Mouse (Mus musculus) kidney, postnatal 0 days (tissue): ENCODE results near the gene Plekhm2. TPM values are rescaled to one million over a fixed set of nuclear protein-coding genes. Genes with fewer than 3 reads are reported as not detected.

Experiments used
- ATAC-seq: fragments of 200-750 bp; cut with Nextera tagmentation; replicated peaks from 2 replicates; pipeline ENCODE4 v1.8.0; 2017; ENCODE audit warnings: low read depth, moderate number of reproducible peaks, moderate TSS enrichment, moderate library complexity; ENCODE audit not compliant: low FRiP score
- DNase-seq: peaks from one replicate; pipeline ENCODE4 v3.0.0-alpha.2; 2016; ENCODE audit warnings: low spot score
- H3K27ac ChIP-seq: fragments of 300-500 bp; sonication (generic); 2 replicates; pipeline ENCODE4 v1.5.1; 2014; ENCODE audit warnings: mild to moderate bottlenecking
- H3K27me3 ChIP-seq: fragments of 300-500 bp; sonication (generic); 2 replicates; pipeline ENCODE4 v1.6.1; 2014; ENCODE audit warnings: low read length, mixed read lengths; ENCODE audit not compliant: insufficient read depth
- H3K36me3 ChIP-seq: fragments of 300-500 bp; sonication (generic); 2 replicates; pipeline ENCODE4 v1.6.1; 2014; ENCODE audit warnings: low read length, mixed read lengths; ENCODE audit not compliant: insufficient read depth
- H3K4me1 ChIP-seq: fragments of 300-500 bp; sonication (generic); replicated peaks from 2 replicates; pipeline ENCODE4 v1.6.1; 2014; ENCODE audit warnings: antibody characterized with exemption, low read length, mixed read lengths; ENCODE audit not compliant: insufficient read depth
- H3K4me2 ChIP-seq: fragments of 300-500 bp; sonication (generic); 2 replicates; pipeline ENCODE4 v1.6.1; 2014; ENCODE audit warnings: mild to moderate bottlenecking, low read length, moderate library complexity, mixed read lengths
- H3K4me3 ChIP-seq: fragments of 300-500 bp; sonication (generic); replicated peaks from 2 replicates; pipeline ENCODE4 v1.5.1; 2014; ENCODE audit warnings: low read depth, low read length
- H3K9ac ChIP-seq: fragments of 300-500 bp; sonication (generic); 2 replicates; pipeline ENCODE4 v1.6.1; 2014; ENCODE audit warnings: low read depth, low read length
- H3K9me3 ChIP-seq: fragments of 300-500 bp; sonication (generic); replicated peaks from 2 replicates; pipeline ENCODE4 v1.6.1; 2016; ENCODE audit warnings: low read length, inconsistent platforms, mixed read lengths
- CTCF ChIP-seq: IDR thresholded peaks from 2 replicates; pipeline ENCODE4 v1.5.1; 2016; ENCODE audit warnings: antibody characterized with exemption, low read depth, mild to moderate bottlenecking, moderate library complexity
- WGBS: fragments of 180-500 bp; shearing (Covaris S2); extraction: QIAGEN DNeasy Blood & Tissue Kit; methylation state at CpG from one replicate; pipeline ENCODE4 v1.1.7; 2014; 5-methylcytosine and 5-hydroxymethylcytosine counted together
- polyA plus RNA-seq: library from polyadenylated mRNA; unstranded; fragments of >200 nt; fragmentation: Nextera tagmentation; extraction: Ambion mirVana; gene quantifications from 2 replicates; pipeline ENCODE4 v1.2.1, GENCODE M21; 2015

The Plekhm2 gene
- polyA plus RNA-seq, 1 experiment from 2014 or later: 6.2 TPM

DNA sequence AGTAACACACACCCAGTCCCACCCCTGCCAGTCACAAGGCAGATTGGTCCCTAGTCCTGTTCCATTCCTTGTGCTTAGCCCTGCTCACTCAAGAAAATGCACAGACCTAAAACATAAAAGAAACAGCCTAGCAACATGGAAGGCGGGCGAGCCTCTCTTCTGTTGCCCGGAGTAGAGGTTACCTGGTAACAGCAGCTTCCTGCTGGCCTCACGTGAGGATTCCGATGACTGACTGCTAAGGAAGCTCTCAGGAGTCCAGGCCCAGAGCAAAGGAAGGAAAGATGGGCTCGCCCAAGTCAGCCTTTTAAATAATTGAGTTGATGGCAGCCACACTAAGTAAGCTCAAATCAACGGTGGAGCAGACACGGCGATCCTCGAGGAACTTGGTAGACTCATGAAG, 12.8 kb downstream of the Plekhm2 start:
- no peaks in the 10 kb centered on the region for H3K4me1 ChIP-seq
- no peak overlapping the region for H3K27ac ChIP-seq
- H3K4me2 ChIP-seq: no peak overlapping the region
- WGBS: 83% methylated on average over 10 of the region's 10 CpGs
- TF ChIP-seq CTCF: no peak
- no peaks in the 10 kb centered on the region for H3K27me3 ChIP-seq
- no peak for DNase-seq
- no peak overlapping the region for H3K4me3 ChIP-seq
- peaks cover 8% of the 10 kb centered on the region; the same call in 1 of the 2 replicates for H3K36me3 ChIP-seq
- no peak overlapping the region for H3K9ac ChIP-seq
- H3K9me3 ChIP-seq: no peaks in the 10 kb centered on the region
- no peak for ATAC-seq

DNA sequence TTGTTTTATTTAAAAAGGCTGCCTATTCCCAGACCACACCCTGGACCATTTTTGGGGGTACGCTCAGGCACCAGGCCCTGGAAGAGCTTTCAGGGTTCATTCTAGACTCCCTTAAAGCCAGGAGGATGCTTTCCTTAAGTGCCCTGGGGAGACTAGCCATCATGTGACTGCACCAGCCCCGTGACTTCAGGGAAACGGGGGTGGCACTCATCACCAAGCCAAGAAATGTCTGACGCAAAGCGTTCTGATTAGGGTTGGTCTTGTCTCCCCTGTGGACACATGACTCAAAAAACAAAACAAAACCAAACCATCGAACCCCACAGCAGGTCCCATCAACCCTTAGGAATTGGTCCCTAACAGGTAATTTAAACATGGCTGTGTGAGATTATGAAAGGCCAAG, 13.4 kb downstream of the Plekhm2 start:
- no peak overlapping the region for H3K4me2 ChIP-seq
- no peak overlapping the region for H3K9ac ChIP-seq
- H3K27ac ChIP-seq: no peak overlapping the region
- H3K36me3 ChIP-seq: peaks cover 8% of the 10 kb centered on the region; the same call in 1 of the 2 replicates
- no peak for TF ChIP-seq CTCF
- H3K27me3 ChIP-seq: no peaks in the 10 kb centered on the region
- H3K9me3 ChIP-seq: no peaks in the 10 kb centered on the region
- WGBS: 91% methylated on average over 6 of the region's 6 CpGs
- no peak overlapping the region for H3K4me3 ChIP-seq
- DNase-seq (no peak), ATAC-seq (no peak)
- no peaks in the 10 kb centered on the region for H3K4me1 ChIP-seq

DNA sequence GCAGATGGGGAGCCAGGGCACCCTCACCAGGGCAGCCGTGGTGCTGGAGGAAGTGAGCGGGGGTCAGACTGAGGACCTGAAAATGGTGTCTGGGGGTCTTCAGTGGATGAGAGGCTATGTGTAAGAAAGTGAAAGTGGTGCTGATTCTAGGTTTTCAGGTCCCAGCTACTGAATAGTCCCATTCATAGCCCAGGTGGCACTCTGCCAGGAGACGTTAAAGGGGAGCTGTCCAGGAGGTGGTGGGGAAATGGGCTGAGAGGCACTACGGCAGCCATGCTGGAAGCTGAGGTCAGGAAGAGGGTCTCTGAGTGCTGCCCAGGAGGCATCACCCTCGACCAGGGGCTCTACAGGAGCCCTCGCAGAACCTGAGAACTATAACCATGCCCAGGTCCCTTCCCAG, 15.5 kb downstream of the Plekhm2 start:
- 72% methylated on average over 6 of the region's 6 CpGs for WGBS
- H3K36me3 ChIP-seq: peaks cover 8% of the 10 kb centered on the region; the same call in 1 of the 2 replicates
- DNase-seq: no peak
- H3K9me3 ChIP-seq: no peaks in the 10 kb centered on the region
- ATAC-seq: no peak
- no peak overlapping the region for H3K4me2 ChIP-seq
- no peaks in the 10 kb centered on the region for H3K27me3 ChIP-seq
- no peak for TF ChIP-seq CTCF
- H3K27ac ChIP-seq: no peak overlapping the region
- H3K4me1 ChIP-seq: no peaks in the 10 kb centered on the region
- no peak overlapping the region for H3K4me3 ChIP-seq
- no peak overlapping the region for H3K9ac ChIP-seq

DNA sequence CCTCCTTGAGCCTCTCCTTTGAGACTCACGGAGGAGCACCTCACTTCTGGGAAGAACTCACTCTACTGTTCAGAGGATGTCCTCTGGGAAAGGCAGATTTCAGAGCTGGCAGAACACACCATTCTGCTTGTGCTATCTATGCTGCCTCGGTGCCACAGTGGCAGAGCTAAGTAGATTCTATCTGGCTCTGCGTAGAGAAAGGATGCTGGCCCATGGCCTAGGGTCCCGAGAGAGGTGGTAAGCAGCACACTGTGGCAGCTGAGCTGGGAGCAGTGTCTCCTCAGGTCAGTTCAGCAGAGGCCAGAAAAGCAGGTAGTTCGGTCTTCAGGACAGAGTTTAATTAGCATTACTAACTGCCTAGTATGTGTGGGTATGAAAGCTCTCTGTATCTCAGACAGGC, 16.4 kb downstream of the Plekhm2 start:
- Histone ChIP-seq H3K27ac (no peak overlapping the region), H3K4me3 (no peak overlapping the region), H3K4me1 (peaks cover 8% of the 10 kb centered on the region), H3K9me3 (no peaks in the 10 kb centered on the region), H3K27me3 (no peaks in the 10 kb centered on the region), H3K36me3 (0 out of 2 replicates have a peak, but pooled peaks cover 4% of the 10 kb centered on the region), H3K4me2 (no peak overlapping the region), H3K9ac (no peak overlapping the region)
- 96% methylated on average over 5 of the region's 5 CpGs for WGBS
- ATAC-seq (no peak), DNase-seq (no peak)
- no peak for TF ChIP-seq CTCF

DNA sequence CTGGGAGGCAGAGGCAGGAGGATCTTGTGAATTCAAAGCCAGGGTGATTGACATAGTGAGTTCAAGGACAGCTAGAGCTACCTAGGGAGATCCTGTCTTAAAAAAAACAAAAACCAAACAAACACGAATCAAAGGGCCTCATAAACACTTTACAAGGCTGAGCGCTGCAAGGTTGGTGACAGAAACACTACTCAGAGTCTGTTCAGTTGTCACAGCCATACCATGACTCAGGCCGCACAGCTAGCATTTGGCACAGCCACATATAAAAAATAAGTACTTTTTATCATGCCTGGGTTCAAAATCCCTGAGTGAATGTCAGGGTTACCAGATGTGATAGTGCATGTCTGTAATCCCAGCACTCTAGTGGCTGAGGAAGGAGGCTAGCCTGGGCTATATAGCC, 17.5 kb downstream of the Plekhm2 start:
- H3K27ac ChIP-seq: no peak overlapping the region
- no peak for ATAC-seq
- DNase-seq: no peak
- H3K36me3 ChIP-seq: 0 out of 2 replicates have a peak, but pooled peaks cover 4% of the 10 kb centered on the region
- no peaks in the 10 kb centered on the region for H3K9me3 ChIP-seq
- H3K4me3 ChIP-seq: no peak overlapping the region
- peaks cover 11% of the 10 kb centered on the region for H3K4me1 ChIP-seq
- 89% methylated on average over 3 of the region's 3 CpGs for WGBS
- no peaks in the 10 kb centered on the region for H3K27me3 ChIP-seq
- no peak overlapping the region for H3K9ac ChIP-seq
- TF ChIP-seq CTCF: no peak
- H3K4me2 ChIP-seq: no peak overlapping the region

DNA sequence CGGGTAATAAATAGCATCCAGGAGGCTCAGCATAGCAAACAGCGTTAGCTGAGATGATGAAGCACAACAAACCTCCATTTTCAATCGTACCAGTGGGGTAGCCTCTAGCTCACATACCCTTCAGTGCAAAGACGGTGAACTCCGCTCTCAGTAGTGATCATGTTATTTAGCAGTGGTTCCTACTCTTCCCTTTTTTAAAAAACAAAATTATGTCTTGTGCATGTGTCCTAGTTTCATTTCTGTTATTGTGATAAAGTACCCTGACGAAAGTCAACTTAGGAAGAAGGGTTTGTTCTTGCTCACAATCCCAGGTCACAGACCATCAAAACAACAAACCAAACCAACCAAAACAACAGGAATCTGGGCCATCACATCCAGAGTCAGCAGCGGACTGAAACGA, 18.7 kb downstream of the Plekhm2 start:
- 90% methylated on average over 8 of the region's 8 CpGs for WGBS
- Histone ChIP-seq H3K9ac (no peak overlapping the region), H3K27me3 (no peaks in the 10 kb centered on the region), H3K36me3 (peaks cover 6% of the 10 kb centered on the region; the same call in 1 of the 2 replicates), H3K27ac (no peak overlapping the region), H3K4me3 (no peak overlapping the region), H3K9me3 (no peaks in the 10 kb centered on the region), H3K4me1 (peaks cover 11% of the 10 kb centered on the region), H3K4me2 (no peak overlapping the region)
- no peak for TF ChIP-seq CTCF
- ATAC-seq (no peak), DNase-seq (no peak)
